Comparison of ENCODE assay signal across 17 mouse cellular contexts in genomic region chr7:111882991-111883390, GRCm38 (mm10).
DNase-seq lines count a peak whose midpoint lies in the region; ATAC-seq lines count a peak whose summit lies in the region.
"Had no signal": no experiment of that assay in that cellular context is flagged by ENCODE, and none has a peak within 500 bp of the region (broad histone marks: within the 10 kb centered on the region; RNA-seq: fewer than 3 reads in every experiment).

No protein-coding gene starts in this region.

- DNase-seq in forebrain, embryonic 14.5 days (ENCODE audit: low spot score), result peak; percentile 65
- no peak for DNase-seq in forebrain, embryonic 11.5 days (ENCODE audit: low spot score)
- DNase-seq in embryonic facial prominence, embryonic 10.5 days (ENCODE audit: low spot score), result no peak
- DNase-seq: adrenal gland, adult 2 months; adrenal gland, postnatal 10 days; adrenal gland, postnatal 25 days; cerebellum, adult 11-12 months; cerebellum, adult 2 months; cerebellum, adult 9-10 months; cerebellum, postnatal 10 days; cerebellum, postnatal 25 days; gastrocnemius, adult 2 months had no signal

- no peaks in the 10 kb centered on the region for H3K36me3 ChIP-seq in forebrain, embryonic 14.5 days (ENCODE audit: control insufficient read depth, insufficient read depth, low read length)
- H3K36me3 ChIP-seq in forebrain, embryonic 11.5 days (ENCODE audit: control insufficient read depth, insufficient read depth, low read length), result no peaks in the 10 kb centered on the region
- no peaks in the 10 kb centered on the region for H3K36me3 ChIP-seq in forebrain, embryonic 16.5 days (ENCODE audit: control insufficient read depth, insufficient read depth)
- H3K36me3 ChIP-seq in forebrain, embryonic 12.5 days (replicated peaks), result no peaks in the 10 kb centered on the region
- no peaks in the 10 kb centered on the region for H3K36me3 ChIP-seq in embryonic facial prominence, embryonic 10.5 days (replicated peaks)
- H3K36me3 ChIP-seq: embryonic facial prominence, embryonic 13.5 days; embryonic facial prominence, embryonic 15.5 days had no signal

- no peak overlapping the region for H3K27ac ChIP-seq in forebrain, embryonic 14.5 days (ENCODE audit: low read depth, low read length)
- no peak overlapping the region for H3K27ac ChIP-seq in forebrain, embryonic 11.5 days (ENCODE audit: low read depth, low read length)
- H3K27ac ChIP-seq in forebrain, embryonic 16.5 days (ENCODE audit: low read length), result no peak overlapping the region
- H3K27ac ChIP-seq in forebrain, embryonic 12.5 days, result no peak overlapping the region
- H3K27ac ChIP-seq in embryonic facial prominence, embryonic 10.5 days (replicated peaks), result no peak overlapping the region
- H3K27ac ChIP-seq: embryonic facial prominence, embryonic 13.5 days; embryonic facial prominence, embryonic 15.5 days; gastrocnemius, adult 2 months had no signal

- H3K9me3 ChIP-seq in forebrain, embryonic 14.5 days (replicated peaks; ENCODE audit: control insufficient read depth, low read length), result no peaks in the 10 kb centered on the region
- H3K9me3 ChIP-seq in forebrain, embryonic 11.5 days (ENCODE audit: control insufficient read depth, low read length), result no peaks in the 10 kb centered on the region
- H3K9me3 ChIP-seq in forebrain, embryonic 16.5 days (ENCODE audit: control insufficient read depth, low read length), result no peaks in the 10 kb centered on the region
- H3K9me3 ChIP-seq in forebrain, embryonic 12.5 days, result no peaks in the 10 kb centered on the region
- no peaks in the 10 kb centered on the region for H3K9me3 ChIP-seq in embryonic facial prominence, embryonic 10.5 days
- H3K9me3 ChIP-seq: embryonic facial prominence, embryonic 13.5 days; embryonic facial prominence, embryonic 15.5 days had no signal

- H3K4me3 ChIP-seq in forebrain, embryonic 14.5 days (ENCODE audit: low read depth, low read length), result no peak overlapping the region
- no peak overlapping the region for H3K4me3 ChIP-seq in forebrain, embryonic 11.5 days (ENCODE audit: low read depth, low read length)
- no peak overlapping the region for H3K4me3 ChIP-seq in forebrain, embryonic 16.5 days (replicated peaks; ENCODE audit: low read length)
- no peak overlapping the region for H3K4me3 ChIP-seq in forebrain, embryonic 12.5 days (replicated peaks)
- no peak overlapping the region for H3K4me3 ChIP-seq in embryonic facial prominence, embryonic 10.5 days
- H3K4me3 ChIP-seq: embryonic facial prominence, embryonic 13.5 days; embryonic facial prominence, embryonic 15.5 days; erythroblast, embryonic 14.5 days; gastrocnemius, adult 2 months had no signal

- WGBS in forebrain, embryonic 14.5 days, result 43% methylated on average over 2 of the region's 2 CpGs
- 79% methylated on average over 2 of the region's 2 CpGs for WGBS in forebrain, embryonic 11.5 days
- 42% methylated on average over 2 of the region's 2 CpGs for WGBS in forebrain, embryonic 16.5 days
- WGBS in forebrain, embryonic 12.5 days, result 68% methylated on average over 2 of the region's 2 CpGs
- 88% methylated on average over 2 of the region's 2 CpGs for WGBS in embryonic facial prominence, embryonic 10.5 days

- H3K27me3 ChIP-seq in forebrain, embryonic 14.5 days (replicated peaks; ENCODE audit: control insufficient read depth, insufficient read depth, low read length), result no peaks in the 10 kb centered on the region
- no peaks in the 10 kb centered on the region for H3K27me3 ChIP-seq in forebrain, embryonic 11.5 days (ENCODE audit: control insufficient read depth, insufficient read depth, low read length)
- H3K27me3 ChIP-seq in forebrain, embryonic 16.5 days (replicated peaks; ENCODE audit: control insufficient read depth, insufficient read depth, low read length), result no peaks in the 10 kb centered on the region
- no peaks in the 10 kb centered on the region for H3K27me3 ChIP-seq in forebrain, embryonic 12.5 days
- no peaks in the 10 kb centered on the region for H3K27me3 ChIP-seq in embryonic facial prominence, embryonic 10.5 days (replicated peaks; ENCODE audit: low read depth, poor library complexity, severe bottlenecking)
- H3K27me3 ChIP-seq: embryonic facial prominence, embryonic 13.5 days; embryonic facial prominence, embryonic 15.5 days had no signal

- H3K9ac ChIP-seq in forebrain, embryonic 14.5 days (ENCODE audit: low read length), result no peak overlapping the region
- no peak overlapping the region for H3K9ac ChIP-seq in forebrain, embryonic 11.5 days (ENCODE audit: low read length)
- no peak overlapping the region for H3K9ac ChIP-seq in forebrain, embryonic 16.5 days (replicated peaks; ENCODE audit: low read depth, low read length)
- no peak overlapping the region for H3K9ac ChIP-seq in forebrain, embryonic 12.5 days
- H3K9ac ChIP-seq: embryonic facial prominence, embryonic 13.5 days; embryonic facial prominence, embryonic 15.5 days had no signal

- peak; percentile 58; the same call in 1 of the 2 replicates for ATAC-seq in forebrain, embryonic 14.5 days
- ATAC-seq in forebrain, embryonic 11.5 days (replicated peaks; ENCODE audit: low FRiP score), result no peak
- peak; percentile 68 for ATAC-seq in forebrain, embryonic 16.5 days
- ATAC-seq in forebrain, embryonic 12.5 days (ENCODE audit: low FRiP score), result no peak

- no peak overlapping the region for H3K4me2 ChIP-seq in forebrain, embryonic 14.5 days (ENCODE audit: low read length)
- no peak overlapping the region for H3K4me2 ChIP-seq in forebrain, embryonic 11.5 days (ENCODE audit: low read depth, low read length, severe bottlenecking)
- no peak overlapping the region for H3K4me2 ChIP-seq in forebrain, embryonic 16.5 days (ENCODE audit: low read length)
- H3K4me2 ChIP-seq in forebrain, embryonic 12.5 days, result no peak overlapping the region
- H3K4me2 ChIP-seq: embryonic facial prominence, embryonic 13.5 days; embryonic facial prominence, embryonic 15.5 days had no signal

- H3K4me1 ChIP-seq in forebrain, embryonic 14.5 days (ENCODE audit: control insufficient read depth, insufficient read depth, low read length), result no peaks in the 10 kb centered on the region
- no peaks in the 10 kb centered on the region for H3K4me1 ChIP-seq in forebrain, embryonic 11.5 days (replicated peaks; ENCODE audit: control insufficient read depth, insufficient read depth, low read length)
- peaks cover 4% of the 10 kb centered on the region; the same call in 1 of the 2 replicates for H3K4me1 ChIP-seq in forebrain, embryonic 16.5 days (replicated peaks; ENCODE audit: control insufficient read depth, insufficient read depth, low read length)
- H3K4me1 ChIP-seq in forebrain, embryonic 12.5 days, result no peaks in the 10 kb centered on the region
- H3K4me1 ChIP-seq in embryonic facial prominence, embryonic 10.5 days, result peaks cover 4% of the 10 kb centered on the region
- H3K4me1 ChIP-seq: embryonic facial prominence, embryonic 15.5 days had no signal

Comparison
In these comparisons a context has a peak if more than half of its experiments do, and no peak if none do; other contexts are left out.
1. ATAC-seq: peak in forebrain, embryonic 14.5 days (single experiment) and forebrain, embryonic 16.5 days (single experiment); none in forebrain, embryonic 11.5 days (single experiment) and forebrain, embryonic 12.5 days (single experiment).